Mouse (Mus musculus): ENCODE measurements around the gene Wdr27.

Wdr27 gene

DNA sequence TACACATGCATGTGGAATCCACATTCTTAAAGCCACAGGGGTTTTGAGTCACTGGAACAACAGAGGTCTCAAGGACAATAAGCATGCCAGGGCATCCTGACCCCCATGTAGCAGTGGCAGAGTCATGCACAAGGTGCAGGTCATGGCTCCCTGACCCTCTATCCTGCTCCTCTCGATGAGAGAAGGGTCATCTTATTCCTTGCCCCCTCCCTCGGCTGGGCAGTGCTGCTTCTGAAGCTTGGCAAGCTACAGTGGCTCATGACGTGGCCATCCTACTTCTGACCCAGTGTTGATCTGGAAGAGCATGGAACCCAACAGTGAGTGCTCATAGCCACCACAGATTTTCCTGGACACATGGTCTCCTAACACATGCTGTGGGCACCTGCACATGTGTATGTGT, 126.9 kb downstream of the Wdr27 start:
- no peak for DNase-seq

DNA sequence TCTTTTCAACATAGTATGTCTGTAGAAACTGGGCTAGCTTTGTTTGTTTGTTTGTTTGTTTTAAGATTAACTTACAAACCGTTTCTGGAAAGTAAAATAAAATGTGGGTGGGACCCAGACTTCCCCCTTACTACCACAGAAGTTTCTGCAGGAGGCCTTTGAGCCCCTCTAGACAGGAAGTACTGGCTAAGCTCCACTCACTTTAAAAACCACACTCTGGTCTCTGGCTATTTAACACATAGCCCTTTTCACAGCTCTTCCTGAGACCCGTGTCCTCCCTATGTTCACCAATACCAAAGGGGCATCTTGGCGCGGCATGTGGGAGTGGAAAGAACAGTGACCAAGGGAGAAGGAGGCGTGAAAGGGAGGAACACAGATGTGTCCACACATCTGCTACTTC, 127.7 kb downstream of the Wdr27 start:
- DNase-seq = no peak

- no peak for DNase-seq
Observed at GRCm38 (mm10) chr17:14812631-14813030, 130.3 kb downstream of the Wdr27 start.

GRCm38 (mm10) chr17:14812033-14812432, 130.9 kb downstream of the Wdr27 start:
- DNase-seq = no peak

GRCm38 (mm10) chr17:14806808-14807207, 136.2 kb downstream of the Wdr27 start:
- DNase-seq = no peak

DNA sequence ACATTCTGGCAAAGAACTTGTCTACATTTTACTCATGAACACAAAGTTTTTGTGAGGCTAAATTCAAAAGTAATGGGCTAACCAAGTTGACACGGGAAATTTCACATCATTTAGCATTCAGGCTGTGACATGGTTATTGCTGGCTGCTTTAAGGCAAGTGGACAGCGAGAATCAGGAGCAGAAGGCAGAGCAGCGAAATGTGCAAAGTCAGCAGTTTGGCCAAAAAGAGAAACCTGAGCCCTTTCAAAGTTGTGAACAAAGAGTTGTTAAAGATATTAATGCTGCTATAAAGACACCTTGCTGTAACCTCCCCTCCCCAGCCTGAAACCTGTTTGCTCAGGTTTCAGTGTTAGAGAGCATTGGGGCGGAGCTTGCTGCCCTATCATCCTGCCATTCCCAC, 143.7 kb downstream of the Wdr27 start:
- no peak for DNase-seq

DNA sequence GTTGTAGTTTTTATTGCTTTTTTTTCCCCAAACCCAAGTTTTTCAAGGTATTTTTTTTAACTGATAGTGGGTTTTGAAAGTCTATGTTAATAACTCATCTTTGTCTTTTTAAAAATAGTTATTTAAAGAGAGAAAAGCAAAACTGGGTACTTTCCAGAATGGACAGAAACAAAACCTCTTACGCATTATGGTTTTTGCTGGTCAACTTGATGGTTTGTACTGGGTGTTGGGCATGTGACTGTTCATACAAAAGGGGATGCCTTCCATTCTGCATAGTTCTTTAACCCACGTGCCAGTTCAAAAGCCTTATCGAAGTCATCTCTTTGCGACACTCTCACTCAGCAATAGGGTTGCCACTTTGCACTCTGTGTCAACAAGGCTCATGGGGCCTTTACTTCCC, 147.9 kb downstream of the Wdr27 start:
- no peak for DNase-seq

DNA sequence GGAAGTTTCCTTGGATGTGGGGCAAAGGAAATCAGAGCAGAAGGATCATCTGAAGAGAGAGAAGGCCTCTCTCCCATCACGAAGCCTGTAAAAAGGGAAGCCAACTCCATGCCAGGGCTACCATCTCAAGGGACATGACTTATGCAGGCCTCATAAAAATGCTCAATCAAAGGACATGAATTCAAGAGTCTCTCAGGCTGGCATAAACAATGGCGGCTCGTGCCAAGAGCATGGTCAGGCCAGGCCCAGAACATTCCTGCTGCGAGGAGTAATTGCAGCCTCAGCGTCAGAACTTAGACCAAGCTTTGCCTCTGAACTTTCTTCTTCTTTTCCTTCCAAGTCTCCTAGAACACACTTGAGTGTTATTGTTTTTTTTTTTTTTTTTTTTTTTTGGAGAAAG, 163.6 kb downstream of the Wdr27 start:
- DNase-seq = no peak

- DNase-seq = no peak
Observed at GRCm38 (mm10) chr17:14771339-14771738, 171.6 kb downstream of the Wdr27 start.

GRCm38 (mm10) chr17:14770377-14770776, 172.6 kb downstream of the Wdr27 start:
- DNase-seq = no peak
